Mouse (Mus musculus) embryo, embryonic 11 days (tissue): ENCODE data around the gene Zmat5.

Experiments used
- DNase-seq: peaks from one replicate; pipeline ENCODE4 v3.0.0-alpha.2; 2015

Gene Zmat5

GRCm38 (mm10) chr11:4738719-4739118 is 34.2 kb downstream of the Zmat5 start:
- no peak for DNase-seq

GRCm38 (mm10) chr11:4740785-4741184 is 36.3 kb downstream of the Zmat5 start:
- DNase-seq: no peak

GRCm38 (mm10) chr11:4744691-4745090 is 40.2 kb downstream of the Zmat5 start:
- no peak for DNase-seq

GRCm38 (mm10) chr11:4745969-4746368 is 41.5 kb downstream of the Zmat5 start:
- peak; percentile 43 for DNase-seq

- peak; percentile 44 for DNase-seq
These were observed 42.3 kb downstream of the Zmat5 start, which contains the start of gene Cabp7 for GRCm38 (mm10) chr11:4746733-4747132. TSS of gene Cabp7 (minus strand) at chr11:4746778.

- no peak for DNase-seq
These were observed 42.8 kb downstream of the Zmat5 start for GRCm38 (mm10) chr11:4747285-4747684.

- peak; percentile 88 for DNase-seq
These were observed 45.8 kb downstream of the Zmat5 start for GRCm38 (mm10) chr11:4750263-4750662.

- no peak for DNase-seq
These were observed 48.4 kb downstream of the Zmat5 start for GRCm38 (mm10) chr11:4752836-4753235.

GRCm38 (mm10) chr11:4754036-4754435 is 49.6 kb downstream of the Zmat5 start:
- DNase-seq: no peak

GRCm38 (mm10) chr11:4754867-4755266 is 50.4 kb downstream of the Zmat5 start:
- no peak for DNase-seq

GRCm38 (mm10) chr11:4756460-4756859 is 52.0 kb downstream of the Zmat5 start:
- DNase-seq: no peak

GRCm38 (mm10) chr11:4756984-4757788 is 52.7 kb downstream of the Zmat5 start:
- DNase-seq: peak; percentile 58

GRCm38 (mm10) chr11:4757789-4758158 is 53.3 kb downstream of the Zmat5 start:
- DNase-seq: no peak

- DNase-seq: no peak
These were observed 56.0 kb downstream of the Zmat5 start for GRCm38 (mm10) chr11:4760438-4760837.

- no peak for DNase-seq
These were observed 57.5 kb downstream of the Zmat5 start for GRCm38 (mm10) chr11:4761991-4762390.

GRCm38 (mm10) chr11:4762511-4762910 is 58.0 kb downstream of the Zmat5 start:
- no peak for DNase-seq

GRCm38 (mm10) chr11:4763631-4764030 is 59.2 kb downstream of the Zmat5 start:
- peak; percentile 65 for DNase-seq

GRCm38 (mm10) chr11:4764476-4764875 is 60.0 kb downstream of the Zmat5 start:
- no peak for DNase-seq

GRCm38 (mm10) chr11:4768399-4768798 is 63.9 kb downstream of the Zmat5 start:
- DNase-seq: no peak

GRCm38 (mm10) chr11:4769293-4769692 is 64.8 kb downstream of the Zmat5 start:
- DNase-seq: no peak

- no peak for DNase-seq
These were observed 65.4 kb downstream of the Zmat5 start for GRCm38 (mm10) chr11:4769881-4770280.

GRCm38 (mm10) chr11:4771756-4772155 is 67.3 kb downstream of the Zmat5 start:
- DNase-seq: no peak

- peak; percentile 76 for DNase-seq
These were observed 68.4 kb downstream of the Zmat5 start for GRCm38 (mm10) chr11:4772925-4773324.

- DNase-seq: no peak
These were observed 76.4 kb downstream of the Zmat5 start for GRCm38 (mm10) chr11:4780927-4781326.

GRCm38 (mm10) chr11:4783116-4783515 is 78.6 kb downstream of the Zmat5 start:
- DNase-seq: no peak
